Mouse (Mus musculus) activated CD4-positive, CD25-positive, alpha-beta regulatory T cell, adult 4 months (primary cell): ENCODE data around the gene Cdh11. TPM values are rescaled to one million over a fixed set of nuclear protein-coding genes. Genes with fewer than 3 reads are reported as not detected.
"Not testable (repeated sequence)": the region's sequence is repeated elsewhere in the genome, so short reads cannot be mapped to it uniquely, and the experiment has no call there.

Experiments used
- ATAC-seq: one replicate; pipeline ENCODE4 v1.8.0; 2017
- polyA plus RNA-seq, 2 experiments: library from polyadenylated mRNA; unstranded; fragments of 100-300 nt; shearing (Covaris generic); gene quantifications; one replicate each; pipeline ENCODE4 v1.2.1; 2017

The Cdh11 gene
- polyA plus RNA-seq, 2 experiments from 2014 or later: 0.11 to 0.24 TPM

GRCm38 (mm10) chr8:102707305-102707704 is 78.1 kb downstream of the Cdh11 start:
- ATAC-seq: no peak

GRCm38 (mm10) chr8:102705376-102705905 is 80.0 kb downstream of the Cdh11 start:
- no peak for ATAC-seq

- no peak for ATAC-seq
Observed at GRCm38 (mm10) chr8:102700245-102700644, 85.2 kb downstream of the Cdh11 start.

DNA sequence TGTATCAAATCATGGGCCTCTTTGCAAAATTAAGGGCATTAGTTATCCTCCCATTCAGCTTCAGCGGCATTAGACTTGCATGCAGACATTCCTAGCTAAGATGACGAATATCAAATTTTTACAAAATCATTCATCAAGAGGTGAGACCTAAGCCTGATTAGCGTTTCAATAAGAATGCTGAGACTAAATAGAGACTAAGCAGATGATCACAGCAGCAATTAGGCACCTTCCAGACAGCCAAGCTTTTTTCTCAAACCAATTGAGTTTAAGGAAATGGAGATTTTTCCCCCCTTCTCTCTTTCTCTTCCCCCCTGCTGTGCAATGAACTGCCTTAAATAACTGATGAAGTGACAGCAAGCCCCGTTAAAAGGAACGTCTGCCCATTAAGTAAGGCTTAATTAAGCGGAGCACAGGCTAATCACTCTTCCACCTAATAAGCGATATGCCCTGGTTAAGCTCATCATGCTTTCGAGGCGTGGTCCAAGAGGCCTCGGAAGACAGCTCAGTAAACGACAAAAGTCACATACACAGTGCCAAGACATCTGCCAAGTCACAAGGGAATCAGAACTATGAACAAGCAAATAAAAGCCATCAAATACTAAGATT is 87.1 kb downstream of the Cdh11 start:
- ATAC-seq: no peak

DNA sequence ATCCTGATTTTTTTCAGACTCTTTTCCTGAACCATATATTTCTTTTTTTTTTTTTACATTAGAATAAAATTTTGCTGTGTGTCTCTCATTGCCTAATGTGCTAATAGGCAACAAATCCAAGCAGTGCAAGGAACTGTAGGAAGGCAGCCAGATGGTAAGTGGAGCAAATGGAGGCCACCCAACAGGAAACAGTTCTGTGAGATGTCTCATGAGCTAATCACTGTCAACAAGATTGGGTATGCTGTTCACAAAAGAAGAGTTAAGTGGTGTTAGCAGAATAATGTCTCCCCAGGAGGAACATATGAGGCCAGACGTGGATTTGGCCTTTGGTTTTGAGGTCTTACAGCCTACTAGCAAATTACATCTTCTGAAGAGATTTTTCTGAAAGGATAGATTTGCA is 92.0 kb downstream of the Cdh11 start:
- no peak for ATAC-seq

DNA sequence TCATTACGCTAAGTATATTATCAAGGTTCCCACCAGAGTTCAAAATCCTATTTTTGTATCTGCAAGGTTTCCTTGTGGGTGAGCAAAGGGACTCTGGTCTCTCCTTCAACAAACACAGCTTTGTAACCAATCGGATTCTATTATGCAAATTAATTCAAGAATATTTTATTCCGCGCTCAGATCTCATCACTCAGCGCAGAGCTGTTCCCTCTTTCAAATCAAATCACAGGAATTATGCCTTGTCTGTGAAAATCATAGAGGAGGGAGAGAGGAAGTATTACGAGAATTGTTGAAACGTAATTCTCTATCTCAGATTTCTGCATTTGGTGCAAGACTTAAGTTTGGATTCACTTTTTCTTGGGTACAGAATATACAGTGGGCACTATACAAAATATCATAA is 100.0 kb downstream of the Cdh11 start:
- ATAC-seq: not testable (repeated sequence)

DNA sequence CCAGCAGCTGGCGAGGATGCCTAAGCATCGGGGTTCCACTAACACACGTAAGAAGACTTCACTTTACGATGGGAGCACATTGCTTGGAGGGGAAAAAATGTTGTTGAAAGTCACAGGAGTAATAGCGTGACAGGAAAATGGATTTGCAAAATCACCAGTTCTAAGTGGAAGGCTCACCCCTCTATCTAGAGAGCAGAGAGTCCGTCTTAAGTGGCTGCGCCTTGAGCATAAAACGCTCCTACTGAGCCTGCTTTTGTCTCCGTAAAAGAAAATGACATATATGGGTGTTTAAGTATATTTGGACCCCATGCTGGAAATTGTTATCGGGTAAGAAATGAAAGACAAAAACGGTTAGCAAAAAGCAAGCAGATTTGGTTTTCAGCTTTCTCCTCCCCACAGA is 100.4 kb downstream of the Cdh11 start:
- no peak for ATAC-seq

DNA sequence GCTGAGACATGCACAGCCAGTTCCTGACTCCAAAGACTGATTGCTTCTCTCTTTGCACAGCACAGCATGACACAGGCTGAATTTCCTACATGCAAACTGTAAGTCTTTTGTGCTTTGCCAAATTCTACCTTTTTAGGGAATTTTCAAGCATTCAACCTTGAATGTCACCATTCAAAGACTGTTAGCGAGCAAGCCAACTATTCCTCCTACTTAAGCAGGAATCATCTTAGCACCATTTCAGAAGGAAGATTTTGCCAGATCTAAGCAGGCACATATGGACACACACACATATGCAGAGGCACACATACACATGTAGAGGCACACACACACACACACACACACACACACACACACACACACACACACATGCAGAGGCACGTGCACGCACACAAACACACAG is 108.3 kb downstream of the Cdh11 start:
- ATAC-seq: no peak

DNA sequence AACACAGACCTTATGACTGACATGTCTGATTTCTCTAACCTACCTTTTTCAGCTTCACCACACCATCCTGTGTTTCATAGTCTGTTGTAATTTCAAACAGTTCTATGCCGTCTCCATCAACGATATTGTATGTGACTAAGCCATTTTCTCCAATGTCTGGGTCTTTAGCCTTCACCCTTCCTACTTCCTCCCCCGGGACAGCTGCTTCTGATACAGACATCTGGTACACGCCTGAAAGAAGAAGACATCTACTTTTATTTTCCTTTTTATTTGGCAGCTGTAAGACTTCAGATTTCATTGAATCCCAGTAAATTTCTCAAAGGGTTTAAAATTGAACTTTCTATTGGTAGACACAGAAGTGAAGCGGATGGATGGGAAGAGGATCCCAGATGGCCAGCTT is 120.9 kb downstream of the Cdh11 start:
- ATAC-seq: not testable (repeated sequence)

DNA sequence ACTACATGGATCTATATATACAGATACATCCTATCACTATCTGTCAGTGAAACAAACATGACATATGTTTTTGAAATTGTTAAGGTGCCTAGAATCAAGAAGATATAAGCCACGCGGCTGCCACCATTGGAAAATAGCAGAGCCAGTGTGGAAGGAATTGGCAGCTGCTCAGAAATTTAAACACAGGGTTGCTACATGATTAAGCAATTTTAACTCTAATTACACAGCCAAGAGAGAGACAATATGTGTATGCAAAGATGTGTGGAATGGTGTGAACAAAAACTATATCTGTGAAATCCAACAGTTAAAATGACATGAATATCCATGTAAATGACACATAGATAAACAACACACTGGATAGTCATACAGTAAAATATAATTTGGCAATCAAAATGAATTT is 128.9 kb downstream of the Cdh11 start:
- no peak for ATAC-seq

GRCm38 (mm10) chr8:102651964-102652363 is 133.5 kb downstream of the Cdh11 start:
- no peak for ATAC-seq

DNA sequence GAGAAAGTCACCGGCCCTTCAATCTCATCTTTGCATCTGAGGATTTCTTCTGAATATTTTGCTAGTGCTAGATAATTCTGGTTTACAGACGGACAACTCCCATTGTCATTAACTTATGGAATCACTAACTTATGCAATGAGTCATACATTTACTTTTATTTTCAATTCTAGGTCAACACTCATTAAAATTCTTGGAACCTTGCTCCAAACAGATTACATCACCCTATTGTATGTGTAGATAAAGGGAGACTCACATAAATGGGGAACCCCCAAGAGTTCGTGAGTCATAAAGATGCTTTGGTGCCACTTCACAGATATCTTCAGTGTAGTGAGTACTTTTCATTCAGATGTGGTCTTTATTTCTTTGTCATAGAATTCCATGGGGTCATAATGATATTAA is 158.3 kb downstream of the Cdh11 start:
- ATAC-seq: no peak

- no peak for ATAC-seq
Observed at GRCm38 (mm10) chr8:102612146-102612545, 173.3 kb downstream of the Cdh11 start.

DNA sequence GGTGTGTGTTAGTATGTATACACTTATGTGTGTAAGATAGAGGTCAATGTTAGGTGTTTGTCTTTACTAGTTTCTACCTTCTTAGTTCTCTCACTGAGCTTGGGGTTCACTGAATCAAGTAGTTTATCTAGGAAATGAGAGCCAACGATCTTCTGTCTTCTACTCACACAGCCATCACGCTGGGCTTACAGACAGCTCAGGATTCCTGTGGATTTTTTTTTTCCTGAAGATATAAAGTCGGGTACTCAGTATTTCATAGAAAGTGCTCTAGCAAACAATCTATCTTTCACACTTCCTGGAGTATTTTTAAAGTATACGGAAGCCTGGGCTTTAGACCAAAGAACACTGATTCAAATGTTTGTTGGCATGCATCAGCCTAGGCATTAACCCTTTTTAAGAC is 184.1 kb downstream of the Cdh11 start:
- no peak for ATAC-seq

- no peak for ATAC-seq
Observed at GRCm38 (mm10) chr8:102596523-102596922, 188.9 kb downstream of the Cdh11 start.

GRCm38 (mm10) chr8:102593899-102594298 is 191.5 kb downstream of the Cdh11 start:
- no peak for ATAC-seq
